Mouse (Mus musculus) urinary bladder, postnatal 10 days (tissue): ENCODE results near the gene Vegfb.
"Not testable (repeated sequence)": the region's sequence is repeated elsewhere in the genome, so short reads cannot be mapped to it uniquely, and the experiment has no call there.

Source experiments
- DNase-seq: peaks from one replicate; pipeline ENCODE4 v3.0.0; 2022; ENCODE audit warnings: low spot score

Gene Vegfb

GRCm38 (mm10) chr19:6992011-6992858, 4.8 kb upstream of the Vegfb start, which contains the start of gene Dnajc4:
Gene Dnajc4 (minus strand): TSS chr19:6992572.
- DNase-seq: peak; percentile 74

- not testable (repeated sequence) for DNase-seq
Measured at GRCm38 (mm10) chr19:6991166-6991565, 3.7 kb upstream of the Vegfb start.

GRCm38 (mm10) chr19:6990712-6991111, 3.3 kb upstream of the Vegfb start:
- DNase-seq: no peak

- no peak for DNase-seq
Measured at GRCm38 (mm10) chr19:6989251-6989650, 1.8 kb upstream of the Vegfb start.

- DNase-seq: no peak
Measured at GRCm38 (mm10) chr19:6987904-6988285, 444 bp upstream of the Vegfb start.

GRCm38 (mm10) chr19:6985951-6986708, 1.3 kb downstream of the Vegfb start:
- no peak for DNase-seq

- DNase-seq: no peak
Measured at GRCm38 (mm10) chr19:6985300-6985699, 2.2 kb downstream of the Vegfb start.

GRCm38 (mm10) chr19:6983621-6984020, 3.8 kb downstream of the Vegfb start:
- DNase-seq: no peak

GRCm38 (mm10) chr19:6981465-6981864, 6.0 kb downstream of the Vegfb start:
- no peak for DNase-seq

- peak; percentile 94 for DNase-seq
Measured at GRCm38 (mm10) chr19:6980381-6981093, 6.9 kb downstream of the Vegfb start, which contains the start of gene Fkbp2. Gene Fkbp2 (minus strand): TSS chr19:6980501.

GRCm38 (mm10) chr19:6979486-6980380, 7.7 kb downstream of the Vegfb start:
- peak; percentile 99 for DNase-seq

GRCm38 (mm10) chr19:6979001-6979479, 8.4 kb downstream of the Vegfb start:
- DNase-seq: no peak

GRCm38 (mm10) chr19:6978639-6978974, 8.8 kb downstream of the Vegfb start:
- DNase-seq: no peak

GRCm38 (mm10) chr19:6977759-6978638, 9.5 kb downstream of the Vegfb start:
- no peak for DNase-seq

GRCm38 (mm10) chr19:6975537-6976521, 11.6 kb downstream of the Vegfb start, which contains the start of gene Plcb3:
Gene Plcb3 (minus strand): TSS chr19:6976470.
- DNase-seq: no peak

GRCm38 (mm10) chr19:6974211-6975205, 12.9 kb downstream of the Vegfb start, which contains the start of gene Ppp1r14b:
Gene Ppp1r14b (plus strand): TSS chr19:6974968.
- no peak for DNase-seq

GRCm38 (mm10) chr19:6973581-6974190, 13.8 kb downstream of the Vegfb start:
- DNase-seq: no peak
